Mouse (Mus musculus) yolk sac, embryonic 10.5 days (tissue): ENCODE measurements around the gene Phc3.
A peak's percentile ranks its signal among the peaks of the same experiment; 100 is the strongest.
"Not testable (repeated sequence)": the region's sequence is repeated elsewhere in the genome, so short reads cannot be mapped to it uniquely, and the experiment has no call there.

Experiments
- DNase-seq: peaks from one replicate; pipeline ENCODE4 v3.0.0-alpha.2; 2017; ENCODE audit warnings: low spot score

Gene Phc3

DNA sequence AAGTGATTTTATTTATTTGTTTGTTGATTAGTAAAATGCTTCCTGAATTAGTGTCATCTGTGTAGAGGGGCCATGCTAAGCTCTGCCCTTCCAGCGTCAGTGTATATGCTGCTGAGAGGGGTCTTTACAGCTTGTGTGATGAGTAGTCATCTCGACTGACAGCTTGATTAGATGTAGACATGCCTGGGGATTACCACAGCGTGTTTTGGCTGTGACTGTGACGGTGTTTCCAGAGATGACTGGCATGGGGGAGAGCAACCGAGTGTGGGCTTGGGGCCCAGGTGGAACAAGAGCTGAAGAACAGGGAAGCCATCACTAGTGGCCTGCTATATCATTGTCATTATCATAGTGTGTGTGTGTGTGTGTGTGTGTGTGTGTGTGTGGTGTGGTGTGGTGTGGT, 100.6 kb downstream of the Phc3 start:
- no peak for DNase-seq

DNA sequence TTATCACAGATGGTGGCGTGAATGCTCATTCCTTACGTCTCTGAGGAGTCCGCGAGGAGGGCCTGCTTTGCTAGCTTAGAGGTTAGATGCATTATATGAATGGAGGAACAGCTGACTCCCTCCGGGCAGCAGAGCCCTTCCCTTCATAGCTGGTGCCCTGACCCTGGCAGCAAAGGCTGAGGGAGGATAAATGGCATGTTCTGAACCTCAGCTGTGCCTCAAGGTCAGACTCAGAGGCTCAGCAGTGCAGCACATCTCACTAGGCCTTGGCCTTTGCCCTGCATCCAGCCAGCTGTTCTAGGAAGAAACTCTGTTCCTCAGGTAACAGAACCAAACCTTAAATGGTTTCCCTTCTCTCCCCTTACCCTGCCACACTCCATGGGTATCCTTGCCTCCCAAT, 101.0 kb downstream of the Phc3 start:
- DNase-seq, result no peak

- no peak for DNase-seq
Observed at GRCm38 (mm10) chr3:30864640-30865039, 104.6 kb downstream of the Phc3 start.

- DNase-seq, result no peak
Observed at GRCm38 (mm10) chr3:30863712-30864435, 105.3 kb downstream of the Phc3 start.

DNA sequence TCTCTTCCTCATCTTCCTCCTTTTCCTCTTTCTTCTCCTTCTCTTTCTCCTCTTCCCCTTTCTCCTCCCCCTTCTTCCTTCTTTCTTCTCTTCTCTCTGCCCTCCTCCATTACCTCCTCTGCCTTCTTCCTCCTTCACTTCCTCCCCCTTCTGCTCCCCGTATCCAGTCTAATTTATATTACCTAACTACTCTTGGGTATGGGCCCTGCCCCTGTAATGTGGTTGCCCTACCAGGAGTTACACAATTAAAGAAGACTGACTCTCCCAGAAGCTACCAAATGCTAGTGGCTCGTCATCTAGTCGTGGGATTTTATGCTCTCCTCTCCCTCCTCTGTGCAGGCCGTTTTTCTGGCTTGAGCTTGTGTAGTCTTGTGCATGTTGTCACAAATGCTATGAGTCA, 108.5 kb downstream of the Phc3 start:
- no peak for DNase-seq

DNA sequence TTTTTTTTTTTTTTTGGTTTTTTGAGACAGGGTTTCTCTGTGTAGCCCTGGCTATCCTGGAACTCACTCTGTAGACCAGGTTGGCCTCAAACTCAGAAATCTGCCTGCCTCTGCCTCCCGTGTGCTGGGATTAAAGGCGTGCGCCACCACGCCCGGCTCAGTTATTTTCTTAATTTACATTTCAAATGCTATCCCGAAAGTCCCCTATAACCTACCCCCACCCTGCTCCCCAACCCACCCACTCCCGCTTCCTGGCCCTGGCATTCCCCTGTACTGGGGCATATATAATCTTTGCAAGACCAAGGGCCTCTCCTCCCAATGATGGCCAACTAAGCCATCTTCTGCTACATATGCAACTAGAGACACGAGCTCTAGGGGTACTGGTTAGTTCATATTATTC, 109.6 kb downstream of the Phc3 start:
- DNase-seq, result not testable (repeated sequence)

GRCm38 (mm10) chr3:30855604-30856458, 113.4 kb downstream of the Phc3 start, which contains the start of gene Gpr160:
Gene Gpr160 (plus strand): TSS chr3:30855950.
- peak; percentile 76 for DNase-seq

DNA sequence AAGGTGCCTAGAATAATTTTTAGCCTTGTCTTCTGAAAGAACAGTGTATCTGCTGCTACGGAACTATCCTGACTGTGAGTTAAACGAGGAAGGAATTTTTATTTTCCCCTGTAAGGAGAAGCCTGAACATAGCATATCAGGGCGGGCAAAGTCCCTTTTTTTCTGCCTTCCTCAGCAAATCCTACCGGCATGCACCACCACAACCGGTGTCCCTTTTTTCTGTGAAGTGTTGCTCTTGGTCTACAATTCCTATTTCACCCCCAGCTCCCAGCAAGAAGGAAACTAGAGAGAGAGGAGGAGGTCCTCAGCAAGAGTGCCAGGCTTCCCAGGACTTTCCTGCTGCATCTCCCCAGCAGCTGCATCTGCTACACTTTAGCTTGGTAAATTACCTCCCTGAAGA, 115.6 kb downstream of the Phc3 start:
- no peak for DNase-seq

- no peak for DNase-seq
Observed at GRCm38 (mm10) chr3:30851422-30851821, 117.8 kb downstream of the Phc3 start.
